Mouse (Mus musculus): ENCODE data around the gene Olfr713.

The Olfr713 gene

GRCm38 (mm10) chr7:107030874-107031273 is at the start of gene Olfr713:
Olfr713 (plus strand) TSS chr7:107031174.
- DNase-seq (ENCODE audit: low spot score): no peak

- DNase-seq (ENCODE audit: low spot score): no peak
Observed at GRCm38 (mm10) chr7:106985236-106985635, 45.7 kb upstream of the Olfr713 start.

GRCm38 (mm10) chr7:107000798-107001197 is 30.2 kb upstream of the Olfr713 start:
- DNase-seq (ENCODE audit: low spot score): no peak

GRCm38 (mm10) chr7:107004169-107004568 is 26.8 kb upstream of the Olfr713 start:
- DNase-seq (ENCODE audit: low spot score): no peak

GRCm38 (mm10) chr7:107005972-107006371 is 25.0 kb upstream of the Olfr713 start, which contains the start of gene Olfr2:
Olfr2 (minus strand) TSS chr7:107006072.
- DNase-seq (ENCODE audit: low spot score): no peak

- DNase-seq (ENCODE audit: low spot score): no peak
Observed at GRCm38 (mm10) chr7:107039934-107040563, 9.1 kb downstream of the Olfr713 start.

GRCm38 (mm10) chr7:107043136-107043535 is 12.2 kb downstream of the Olfr713 start:
- no peak for DNase-seq (ENCODE audit: low spot score)

GRCm38 (mm10) chr7:107044407-107044806 is 13.4 kb downstream of the Olfr713 start:
- no peak for DNase-seq (ENCODE audit: low spot score)

- no peak for DNase-seq (ENCODE audit: low spot score)
Observed at GRCm38 (mm10) chr7:107045833-107046232, 14.9 kb downstream of the Olfr713 start.

GRCm38 (mm10) chr7:107047578-107047977 is 16.6 kb downstream of the Olfr713 start:
- no peak for DNase-seq (ENCODE audit: low spot score)

- no peak for DNase-seq (ENCODE audit: low spot score)
Observed at GRCm38 (mm10) chr7:107070681-107071080, 39.7 kb downstream of the Olfr713 start, which contains the start of gene Olfr714. Olfr714 (plus strand) TSS chr7:107070981.
